Mouse (Mus musculus): ENCODE results near the gene B3galt4. TPM values are rescaled to one million over a fixed set of nuclear protein-coding genes. Genes with fewer than 3 reads are reported as not detected.

B3galt4 gene
- polyA plus RNA-seq, 1 experiment from 2014 or later = 6.5 TPM

- H3K27me3 ChIP-seq (ENCODE audit: insufficient read depth, poor library complexity, severe bottlenecking) = no peaks in the 10 kb centered on the region
- 90% methylated on average over 4 of the region's 4 CpGs for WGBS
- peaks cover 6% of the 10 kb centered on the region for H3K4me1 ChIP-seq (replicated peaks)
- no peak overlapping the region for H3K4me3 ChIP-seq
- no peaks in the 10 kb centered on the region for H3K36me3 ChIP-seq
- H3K27ac ChIP-seq = no peak overlapping the region
- DNase-seq (ENCODE audit: low spot score) = no peak
- H3K9me3 ChIP-seq = no peaks in the 10 kb centered on the region
Observed at GRCm38 (mm10) chr17:33900989-33901314, 50.3 kb downstream of the B3galt4 start.

DNA sequence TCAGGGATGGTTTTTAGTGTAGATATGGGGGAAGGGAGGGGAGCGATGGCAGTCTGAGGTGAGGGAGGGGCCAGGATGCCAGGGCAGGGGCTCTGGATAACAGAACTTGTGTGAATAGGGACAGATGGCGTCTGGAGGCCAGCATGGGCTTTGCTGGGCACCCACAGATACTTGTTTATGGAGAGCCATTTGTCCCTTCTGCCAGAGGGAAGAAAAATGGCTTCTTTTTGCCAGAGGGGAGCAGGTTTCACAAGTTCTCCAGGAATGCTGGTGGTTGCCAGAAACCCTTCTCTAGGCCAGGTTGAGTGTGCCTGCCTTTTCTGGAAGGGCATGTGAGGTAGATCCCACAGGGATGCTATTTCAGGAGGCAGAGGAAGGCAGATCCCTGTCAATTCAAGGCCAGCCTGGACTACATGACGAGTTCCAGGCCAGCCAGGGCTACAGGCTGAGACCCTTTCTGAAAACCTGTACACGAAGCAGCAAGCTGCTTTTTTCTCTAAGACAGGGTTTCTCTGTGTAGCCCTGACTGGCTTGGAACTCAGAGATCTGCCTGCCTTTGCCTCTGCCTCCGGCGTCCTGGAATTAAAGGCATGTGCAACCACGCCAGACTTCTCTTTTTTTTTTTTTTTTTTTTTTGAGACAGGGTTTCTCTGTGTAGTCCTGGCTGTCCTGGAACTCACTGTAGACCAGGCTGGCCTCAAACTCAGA lies 50.9 kb downstream of the B3galt4 start:
- 78% methylated on average over 7 of the region's 7 CpGs for WGBS
- H3K36me3 ChIP-seq = no peaks in the 10 kb centered on the region

More for the DNA sequence above, 50.9 kb downstream of the B3galt4 start:
- Histone ChIP-seq H3K4me3 (no peak overlapping the region), H3K27ac (no peak overlapping the region), H3K9me3 (no peaks in the 10 kb centered on the region), H3K4me1 (replicated peaks) (peaks cover 6% of the 10 kb centered on the region), H3K27me3 (ENCODE audit: insufficient read depth, poor library complexity, severe bottlenecking) (no peaks in the 10 kb centered on the region)
- DNase-seq (ENCODE audit: low spot score) = no peak

Other genes with a start within 250 kb of the B3galt4 start
- 36.7 and 45.4 TPM in 2 replicates for gene March2, start 232.8 kb downstream of the B3galt4 start, polyA plus RNA-seq (2016; fragmentation: Nextera tagmentation; extraction: Ambion mirVana)
- 367 and 495 TPM in 2 replicates for gene Rab11b, start 191.0 kb downstream of the B3galt4 start, polyA plus RNA-seq (2016; fragmentation: Nextera tagmentation; extraction: Ambion mirVana)
- 23.4 and 25.9 TPM in 2 replicates for gene Angptl4, start 169.7 kb downstream of the B3galt4 start, polyA plus RNA-seq (2016; fragmentation: Nextera tagmentation; extraction: Ambion mirVana)
- gene Kank3, start 141.0 kb downstream of the B3galt4 start, polyA plus RNA-seq (2016; fragmentation: Nextera tagmentation; extraction: Ambion mirVana) = 26.2 and 28.5 TPM in 2 replicates
- gene Rps28, start 126.9 kb downstream of the B3galt4 start, polyA plus RNA-seq (2016; fragmentation: Nextera tagmentation; extraction: Ambion mirVana) = 712 and 835 TPM in 2 replicates
- 517 and 544 TPM in 2 replicates for gene Ndufa7, start 126.9 kb downstream of the B3galt4 start, polyA plus RNA-seq (2016; fragmentation: Nextera tagmentation; extraction: Ambion mirVana)
- gene Cd320, start 108.4 kb downstream of the B3galt4 start, polyA plus RNA-seq (2016; fragmentation: Nextera tagmentation; extraction: Ambion mirVana) = 87.7 and 91.8 TPM in 2 replicates
- gene Gm7029, start 77.7 kb downstream of the B3galt4 start, polyA plus RNA-seq (2016; fragmentation: Nextera tagmentation; extraction: Ambion mirVana) = not detected in 2 replicates
- gene Kifc1, start 60.8 kb downstream of the B3galt4 start, polyA plus RNA-seq (2016; fragmentation: Nextera tagmentation; extraction: Ambion mirVana) = 6.3 and 7.1 TPM in 2 replicates
- 0.34 and 0.41 TPM in 2 replicates for gene Platr17, start 46.4 kb downstream of the B3galt4 start, polyA plus RNA-seq (2016; fragmentation: Nextera tagmentation; extraction: Ambion mirVana)
- 73.1 and 82.8 TPM in 2 replicates for gene Daxx, start 42.1 kb downstream of the B3galt4 start, polyA plus RNA-seq (2016; fragmentation: Nextera tagmentation; extraction: Ambion mirVana)
- gene Tapbp, start 35.6 kb downstream of the B3galt4 start, polyA plus RNA-seq (2016; fragmentation: Nextera tagmentation; extraction: Ambion mirVana) = 14.5 and 17.2 TPM in 2 replicates
- gene Zbtb22, start 35.6 kb downstream of the B3galt4 start, polyA plus RNA-seq (2016; fragmentation: Nextera tagmentation; extraction: Ambion mirVana) = 23.0 and 24.0 TPM in 2 replicates
- 45.2 and 55.7 TPM in 2 replicates for gene Rgl2, start 21.9 kb downstream of the B3galt4 start, polyA plus RNA-seq (2016; fragmentation: Nextera tagmentation; extraction: Ambion mirVana)
- gene Pfdn6, start 11.1 kb downstream of the B3galt4 start, polyA plus RNA-seq (2016; fragmentation: Nextera tagmentation; extraction: Ambion mirVana) = 228 TPM in 2 replicates
- gene Wdr46, start 10.8 kb downstream of the B3galt4 start, polyA plus RNA-seq (2016; fragmentation: Nextera tagmentation; extraction: Ambion mirVana) = 47.0 and 51.8 TPM in 2 replicates
- 55.0 and 63.9 TPM in 2 replicates for gene Vps52, start 4.3 kb upstream of the B3galt4 start, polyA plus RNA-seq (2016; fragmentation: Nextera tagmentation; extraction: Ambion mirVana)
- gene Rps18, start 4.5 kb upstream of the B3galt4 start, polyA plus RNA-seq (2016; fragmentation: Nextera tagmentation; extraction: Ambion mirVana) = 1,286 and 1,579 TPM in 2 replicates
- 27.1 and 30.9 TPM in 2 replicates for gene H2-K1, start 48.9 kb upstream of the B3galt4 start, polyA plus RNA-seq (2016; fragmentation: Nextera tagmentation; extraction: Ambion mirVana)
- 12.3 and 17.3 TPM in 2 replicates for gene Ring1, start 73.2 kb upstream of the B3galt4 start, polyA plus RNA-seq (2016; fragmentation: Nextera tagmentation; extraction: Ambion mirVana)
- gene H2-Ke6, start 76.6 kb upstream of the B3galt4 start, polyA plus RNA-seq (2016; fragmentation: Nextera tagmentation; extraction: Ambion mirVana) = 65.5 and 73.0 TPM in 2 replicates
- 188 and 197 TPM in 2 replicates for gene Slc39a7, start 80.2 kb upstream of the B3galt4 start, polyA plus RNA-seq (2016; fragmentation: Nextera tagmentation; extraction: Ambion mirVana)
- gene Rxrb, start 80.3 kb upstream of the B3galt4 start, polyA plus RNA-seq (2016; fragmentation: Nextera tagmentation; extraction: Ambion mirVana) = 49.1 and 56.4 TPM in 2 replicates
- 0.99 and 1.7 TPM in 2 replicates for gene Col11a2, start 87.9 kb upstream of the B3galt4 start, polyA plus RNA-seq (2016; fragmentation: Nextera tagmentation; extraction: Ambion mirVana)
- gene H2-Oa, start 140.9 kb upstream of the B3galt4 start, polyA plus RNA-seq (2016; fragmentation: Nextera tagmentation; extraction: Ambion mirVana) = 0.80 and 0.82 TPM in 2 replicates
- 5.8 and 7.7 TPM in 2 replicates for gene H2-DMa, start 168.1 kb upstream of the B3galt4 start, polyA plus RNA-seq (2016; fragmentation: Nextera tagmentation; extraction: Ambion mirVana)
- 131 and 135 TPM in 2 replicates for gene Brd2, start 171.1 kb upstream of the B3galt4 start, polyA plus RNA-seq (2016; fragmentation: Nextera tagmentation; extraction: Ambion mirVana)
- 0.11 and 0.24 TPM in 2 replicates for gene H2-DMb2, start 191.8 kb upstream of the B3galt4 start, polyA plus RNA-seq (2016; fragmentation: Nextera tagmentation; extraction: Ambion mirVana)
- 0.30 and 0.98 TPM in 2 replicates for gene H2-DMb1, start 201.6 kb upstream of the B3galt4 start, polyA plus RNA-seq (2016; fragmentation: Nextera tagmentation; extraction: Ambion mirVana)
- gene Tap1, start 236.1 kb upstream of the B3galt4 start, polyA plus RNA-seq (2016; fragmentation: Nextera tagmentation; extraction: Ambion mirVana) = 1.7 TPM in 2 replicates
- 0.66 and 0.97 TPM in 2 replicates for gene Psmb9, start 236.3 kb upstream of the B3galt4 start, polyA plus RNA-seq (2016; fragmentation: Nextera tagmentation; extraction: Ambion mirVana)
- gene Psmb8, start 246.2 kb upstream of the B3galt4 start, polyA plus RNA-seq (2016; fragmentation: Nextera tagmentation; extraction: Ambion mirVana) = 1.2 and 1.8 TPM in 2 replicates

Measured in hindbrain, embryonic 10.5 days (tissue).